In genomic region chr2:49918132-49918531, GRCm38 (mm10) we compare ENCODE assay signal across 12 mouse cellular contexts.
"Had no signal": no experiment of that assay in that cellular context is flagged by ENCODE, and none has a peak within 500 bp of the region (broad histone marks: within the 10 kb centered on the region; RNA-seq: fewer than 3 reads in every experiment).

No protein-coding gene starts in this region.

- ATAC-seq: liver, postnatal 0 days; midbrain, embryonic 16.5 days had no signal

- H3K36me3 ChIP-seq: limb, embryonic 12.5 days; liver, embryonic 13.5 days; lung, embryonic 15.5 days; midbrain, embryonic 12.5 days had no signal

- H3K4me2 ChIP-seq: limb, embryonic 12.5 days; liver, embryonic 13.5 days; lung, embryonic 15.5 days; midbrain, embryonic 12.5 days had no signal

- H3K9ac ChIP-seq: limb, embryonic 12.5 days; liver, embryonic 13.5 days; liver, postnatal 0 days; lung, embryonic 15.5 days; midbrain, embryonic 12.5 days had no signal

- H3K9me3 ChIP-seq: limb, embryonic 12.5 days; liver, embryonic 13.5 days; lung, embryonic 15.5 days; midbrain, embryonic 12.5 days had no signal

- H3K27ac ChIP-seq: limb, embryonic 12.5 days; liver, embryonic 13.5 days; lung, embryonic 15.5 days; macrophage; midbrain, embryonic 12.5 days; stomach, postnatal 0 days had no signal

- H3K4me1 ChIP-seq: liver, embryonic 13.5 days; lung, embryonic 15.5 days had no signal

- DNase-seq: kidney, postnatal 25 days; liver; liver, embryonic 13.5 days; liver, postnatal 0 days; lung, postnatal 14 days; thymus, postnatal 4 days had no signal

- H3K27me3 ChIP-seq: limb, embryonic 12.5 days; liver, embryonic 13.5 days; lung, embryonic 15.5 days had no signal

- H3K4me3 ChIP-seq: limb, embryonic 12.5 days; liver, embryonic 13.5 days; lung, embryonic 15.5 days; midbrain, embryonic 12.5 days had no signal
